Mouse (Mus musculus): ENCODE measurements around the gene Loxl1.

DNA sequence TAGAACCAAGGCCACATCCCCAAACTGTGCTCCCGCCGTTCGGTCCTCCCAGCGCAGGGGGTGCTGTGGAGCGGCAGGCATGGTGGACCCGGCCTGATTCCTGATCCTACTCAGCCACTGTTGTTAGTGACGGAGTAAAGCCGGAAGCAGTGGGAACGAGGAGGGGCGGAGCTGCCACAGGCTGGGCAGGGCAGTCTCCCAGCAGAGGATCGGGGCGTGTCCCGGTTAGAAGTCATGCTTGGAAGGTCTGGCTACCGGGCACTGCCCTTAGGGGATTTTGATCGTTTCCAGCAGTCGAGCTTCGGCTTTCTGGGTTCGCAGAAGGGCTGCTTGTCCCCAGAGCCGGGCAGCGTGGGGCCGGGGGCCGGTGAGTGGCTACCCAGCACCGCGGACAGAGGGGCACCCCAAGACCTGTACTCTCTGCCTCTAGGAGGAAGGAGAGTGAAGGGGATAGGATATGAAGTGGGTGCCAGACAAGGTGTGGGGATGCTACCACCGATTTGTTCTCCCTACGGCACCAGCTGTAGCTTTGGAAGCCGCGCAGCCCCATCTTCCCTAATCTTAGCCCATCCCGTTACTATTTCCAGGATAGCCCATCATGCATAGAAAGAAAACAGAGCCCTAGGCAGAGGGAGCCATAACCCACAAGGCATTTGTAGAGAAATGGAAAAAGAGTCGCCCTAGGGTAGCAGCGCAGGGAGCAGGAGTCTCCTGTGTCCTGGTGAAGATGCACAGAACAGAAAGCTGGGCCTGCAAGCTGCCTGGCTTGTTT lies 59.8 kb downstream of the Loxl1 start, which contains the start of gene Stoml1:
- TF ChIP-seq CTCF (IDR thresholded peaks at IDR 0.05; ENCODE audit: control insufficient read depth, insufficient read depth, low read length) (peak; percentile 89), POLR2A (IDR thresholded peaks at IDR 0.05; ENCODE audit: borderline replicate concordance, control insufficient read depth, low read depth, low read length) (peak; percentile 75; the same call in 1 of the 2 replicates)

Measured in bone marrow, adult 2 months (tissue).